Mouse (Mus musculus) cerebellum, adult 2 months (tissue): ENCODE measurements around the gene Itga1.

ENCODE experiments used
- CTCF ChIP-seq: fragments of 200-500 bp; IDR thresholded peaks from 2 replicates; pipeline ENCODE4 v1.5.1; 2011; ENCODE audit warnings: low read depth, mild to moderate bottlenecking, control low read depth, low read length, moderate library complexity, borderline replicate concordance; ENCODE audit not compliant: insufficient read depth
- POLR2A ChIP-seq: fragments of 200-500 bp; IDR thresholded peaks from 2 replicates; pipeline ENCODE4 v1.6.1; 2011; ENCODE audit warnings: low read length, control low read depth, borderline replicate concordance; ENCODE audit not compliant: insufficient read depth

DNA sequence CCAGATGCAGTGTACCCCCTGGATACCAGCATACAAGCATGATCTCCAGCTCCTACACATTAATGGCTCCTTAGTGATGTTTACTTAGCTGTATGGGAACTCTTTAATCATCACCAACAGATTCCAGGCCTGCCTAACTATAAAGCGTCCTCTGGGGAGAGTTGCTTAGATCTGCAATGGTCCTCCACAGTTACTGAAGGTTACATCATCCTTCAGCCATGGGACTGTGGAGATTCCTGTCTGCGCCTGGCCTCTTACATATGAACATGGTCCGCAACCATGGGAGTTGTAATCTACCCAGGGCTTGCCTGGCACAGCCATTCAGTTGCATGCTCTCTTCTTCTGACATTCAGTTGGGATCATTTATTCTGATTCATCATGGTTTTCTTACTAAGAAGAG, 129.9 kb downstream of the Itga1 start:
- TF ChIP-seq CTCF, result no peak
- no peak for TF ChIP-seq POLR2A
